Mouse (Mus musculus): ENCODE results near the gene Chd4. TPM values are rescaled to one million over a fixed set of nuclear protein-coding genes. Genes with fewer than 3 reads are reported as not detected.

The Chd4 gene
- total RNA-seq, 2 experiments from 2014 or later = 157 TPM

DNA sequence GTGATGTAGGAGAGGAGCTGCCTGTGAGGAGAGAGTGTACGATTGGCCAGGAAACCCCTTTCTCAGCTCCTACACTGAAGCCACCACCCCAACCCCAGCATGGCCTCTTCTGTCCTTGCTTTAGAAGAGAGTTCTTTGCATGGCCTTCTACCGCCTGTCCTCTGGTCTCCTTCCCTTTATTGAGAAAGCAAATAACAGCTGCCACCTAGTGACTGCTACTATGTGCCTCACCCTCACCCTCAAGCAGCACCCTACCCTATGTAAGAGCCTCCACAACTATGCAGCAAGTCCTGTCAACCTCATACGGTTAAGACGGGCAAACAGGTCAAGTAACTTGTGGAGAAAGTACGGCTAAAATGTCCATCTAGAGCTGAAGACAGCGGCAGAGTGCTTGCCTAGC is 74.4 kb downstream of the Chd4 start:
- intact Hi-C loops (cut with DNase I) = no loop called here
- DNase-seq (ENCODE audit: low spot score in 2 of 2) = no peak

DNA sequence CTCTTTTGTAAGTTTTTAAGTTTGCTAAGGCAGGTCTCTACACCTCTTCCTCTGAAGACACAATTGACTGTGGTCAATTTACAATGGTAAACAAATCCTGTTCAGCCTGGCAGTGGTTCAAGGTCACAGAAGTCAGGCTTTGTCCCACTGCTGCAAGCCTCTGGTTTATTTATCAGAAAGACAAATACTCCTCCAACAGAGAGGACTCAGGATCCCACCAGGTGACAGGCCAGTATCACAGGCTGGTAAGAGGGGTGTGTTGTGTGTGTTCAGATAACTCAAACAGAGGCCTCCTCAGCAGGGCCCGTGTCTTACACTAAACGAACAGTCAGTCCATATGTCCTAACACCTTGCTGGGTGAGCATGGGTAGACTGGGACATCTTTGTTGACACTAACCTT is 76.7 kb downstream of the Chd4 start:
- no peak for DNase-seq (ENCODE audit: low spot score in 2 of 2)

DNA sequence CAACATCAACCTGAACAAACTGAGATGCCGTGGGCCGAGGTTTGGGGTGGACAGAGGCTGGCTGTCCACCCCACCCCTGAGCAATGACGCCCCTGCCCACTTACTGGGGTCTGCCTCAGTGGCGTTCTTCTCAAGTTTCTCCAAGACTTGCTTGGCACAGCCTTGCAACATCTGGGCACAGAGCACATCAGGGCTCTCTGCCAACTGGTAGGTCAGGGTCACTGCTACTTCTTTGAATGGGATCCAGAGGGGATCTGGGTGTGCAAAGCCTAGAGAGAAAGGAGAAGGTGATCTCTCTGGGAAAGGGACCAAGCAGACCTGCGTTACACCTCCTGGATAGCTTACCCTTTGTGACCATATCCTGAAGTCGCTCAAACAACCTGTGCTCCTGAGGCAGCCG is 77.5 kb downstream of the Chd4 start:
- intact Hi-C loops (cut with DNase I) = no loop called here
- DNase-seq (ENCODE audit: low spot score in 2 of 2) = no peak

More for the DNA sequence above, 76.7 kb downstream of the Chd4 start:
- intact Hi-C loops (cut with DNase I) = no loop called here

GRCm38 (mm10) chr6:125175469-125175868 is 79.7 kb downstream of the Chd4 start:
- intact Hi-C loops (cut with DNase I) = no loop called here
- no peak for DNase-seq (ENCODE audit: low spot score in 2 of 2)

- DNase-seq (ENCODE audit: low spot score in 2 of 2) = no peak
- intact Hi-C loops (cut with DNase I) = no loop called here
Observed at GRCm38 (mm10) chr6:125179601-125180000, 83.8 kb downstream of the Chd4 start.

Small RNA genes within 50 kb of the gene (microRNA-seq; reads per million reads assigned to microRNA genes)
- gene Mir7045 = 0.26 to 3.7 reads per million in 2 experiments

Other genes starting within 250 kb of the Chd4 start
- gene P3h3, start 238.2 kb upstream of the Chd4 start, total RNA-seq (2021) = 10 to 100 TPM; 25.9 to 32.9 TPM
- gene Gpr162, start 232.0 kb upstream of the Chd4 start, total RNA-seq (2021) = 100 to 1,000 TPM; 220 to 231 TPM
- gene Cd4, start 207.8 kb upstream of the Chd4 start, total RNA-seq (2021) = 1 to 10 TPM; 1.1 to 1.5 TPM
- gene Lag3, start 184.3 kb upstream of the Chd4 start, total RNA-seq (2021) = 1 to 10 TPM; 2.1 to 3.0 TPM
- gene Ptms, start 175.9 kb upstream of the Chd4 start, total RNA-seq (2021) = 1,000 to 10,000 TPM; 1,161 to 1,212 TPM
- 100 to 1,000 TPM; 670 to 685 TPM for gene Mlf2, start 164.6 kb upstream of the Chd4 start, total RNA-seq (2021)
- gene Cops7a, start 130.4 kb upstream of the Chd4 start, total RNA-seq (2021) = 100 to 1,000 TPM; 140 to 142 TPM
- 100 to 1,000 TPM; 130 to 142 TPM for gene Pianp, start 99.3 kb upstream of the Chd4 start, total RNA-seq (2021)
- gene Zfp384, start 86.8 kb upstream of the Chd4 start, total RNA-seq (2021) = 10 to 100 TPM; 41.7 to 42.6 TPM
- gene Ing4, start 56.2 kb upstream of the Chd4 start, total RNA-seq (2021) = 10 to 100 TPM; 60.8 to 61.1 TPM
- 1 to 10 TPM; 5.7 to 9.0 TPM for gene Acrbp, start 46.3 kb upstream of the Chd4 start, total RNA-seq (2021)
- gene Lpar5, start 28.1 kb upstream of the Chd4 start, total RNA-seq (2021) = under 1 TPM; 0.40 to 0.66 TPM
- 10 to 100 TPM; 28.8 to 32.3 TPM for gene Nop2, start 35.9 kb downstream of the Chd4 start, total RNA-seq (2021)
- gene Iffo1, start 49.3 kb downstream of the Chd4 start, total RNA-seq (2021) = 10 to 100 TPM; 51.9 to 57.4 TPM
- 1,000 to 10,000 TPM; 2,273 to 2,303 TPM for gene Gapdh, start 70.5 kb downstream of the Chd4 start, total RNA-seq (2021)
- gene Ncapd2, start 95.7 kb downstream of the Chd4 start, total RNA-seq (2021) = 10 to 100 TPM; 23.5 to 29.6 TPM
- 10 to 100 TPM; 62.6 to 72.8 TPM for gene Mrpl51, start 95.8 kb downstream of the Chd4 start, total RNA-seq (2021)
- 10 to 100 TPM; 46.0 to 46.6 TPM for gene Vamp1, start 119.6 kb downstream of the Chd4 start, total RNA-seq (2021)
- gene Tapbpl, start 135.9 kb downstream of the Chd4 start, total RNA-seq (2021) = 1 to 10 TPM; 2.0 to 2.9 TPM
- not detected for gene Cd27, start 141.0 kb downstream of the Chd4 start, total RNA-seq (2021)
- not detected for gene Tuba3a, start 190.1 kb downstream of the Chd4 start, total RNA-seq (2021)
- gene Ltbr, start 217.9 kb downstream of the Chd4 start, total RNA-seq (2021) = 1 to 10 TPM; 8.8 to 9.3 TPM
- 1 to 10 TPM; 2.9 TPM for gene Scnn1a, start 224.7 kb downstream of the Chd4 start, total RNA-seq (2021)